Mouse (Mus musculus): ENCODE measurements around the gene Phactr1. TPM values are rescaled to one million over a fixed set of nuclear protein-coding genes. Genes with fewer than 3 reads are reported as not detected.

Gene Phactr1
- polyA plus RNA-seq, 2 experiments = 3.6 to 6.7 TPM

- Histone ChIP-seq H3K27me3 (ENCODE audit: control insufficient read depth, insufficient read depth, low read length) (no peaks in the 10 kb centered on the region), H3K4me2 (replicated peaks; ENCODE audit: low read depth, low read length, severe bottlenecking) (no peak overlapping the region), H3K36me3 (ENCODE audit: control insufficient read depth, insufficient read depth, low read length) (no peaks in the 10 kb centered on the region), H3K4me3 (replicated peaks; ENCODE audit: low read length) (no peak overlapping the region), H3K9ac (ENCODE audit: low read depth, low read length, severe bottlenecking) (no peak overlapping the region), H3K27ac (replicated peaks; ENCODE audit: low read depth, low read length) (no peak overlapping the region), H3K9me3 (ENCODE audit: control insufficient read depth, low read length) (no peaks in the 10 kb centered on the region), H3K4me1 (ENCODE audit: control insufficient read depth, insufficient read depth, low read length) (no peaks in the 10 kb centered on the region)
- DNase-seq (ENCODE audit: low spot score) (peak; percentile 25), ATAC-seq (ENCODE audit: low FRiP score, low read depth) (no peak)
- no peak for TF ChIP-seq POLR2A (IDR thresholded peaks at IDR 0.05; ENCODE audit: borderline replicate concordance, extremely low read depth, insufficient read depth, insufficient read length)
- 55% methylated on average over 8 of the region's 8 CpGs for WGBS
Measured at GRCm38 (mm10) chr13:42826602-42827001, 146.2 kb downstream of the Phactr1 start.

GRCm38 (mm10) chr13:42828978-42829377 is 148.6 kb downstream of the Phactr1 start:
- no peaks in the 10 kb centered on the region for H3K9me3 ChIP-seq (ENCODE audit: control insufficient read depth, low read length)
- H3K4me2 ChIP-seq (replicated peaks; ENCODE audit: low read depth, low read length, severe bottlenecking) = no peak overlapping the region
- DNase-seq (ENCODE audit: low spot score) = no peak
- no peaks in the 10 kb centered on the region for H3K36me3 ChIP-seq (ENCODE audit: control insufficient read depth, insufficient read depth, low read length)
- ATAC-seq (ENCODE audit: low FRiP score, low read depth) = no peak
- 53% methylated on average over 9 of the region's 9 CpGs for WGBS
- H3K4me3 ChIP-seq (replicated peaks; ENCODE audit: low read length) = no peak overlapping the region
- H3K27me3 ChIP-seq (ENCODE audit: control insufficient read depth, insufficient read depth, low read length) = no peaks in the 10 kb centered on the region
- H3K4me1 ChIP-seq (ENCODE audit: control insufficient read depth, insufficient read depth, low read length) = no peaks in the 10 kb centered on the region
- H3K9ac ChIP-seq (ENCODE audit: low read depth, low read length, severe bottlenecking) = no peak overlapping the region
- no peak overlapping the region for H3K27ac ChIP-seq (replicated peaks; ENCODE audit: low read depth, low read length)
- TF ChIP-seq POLR2A (IDR thresholded peaks at IDR 0.05; ENCODE audit: borderline replicate concordance, extremely low read depth, insufficient read depth, insufficient read length) = no peak

GRCm38 (mm10) chr13:42835441-42835840 is 155.0 kb downstream of the Phactr1 start:
- no peak overlapping the region for H3K27ac ChIP-seq (replicated peaks; ENCODE audit: low read depth, low read length)
- no peaks in the 10 kb centered on the region for H3K27me3 ChIP-seq (ENCODE audit: control insufficient read depth, insufficient read depth, low read length)
- DNase-seq (ENCODE audit: low spot score) (peak; percentile 60), ATAC-seq (ENCODE audit: low FRiP score, low read depth) (no peak)
- no peak overlapping the region for H3K9ac ChIP-seq (ENCODE audit: low read depth, low read length, severe bottlenecking)
- H3K4me3 ChIP-seq (replicated peaks; ENCODE audit: low read length) = no peak overlapping the region
- no peaks in the 10 kb centered on the region for H3K4me1 ChIP-seq (ENCODE audit: control insufficient read depth, insufficient read depth, low read length)
- no peaks in the 10 kb centered on the region for H3K36me3 ChIP-seq (ENCODE audit: control insufficient read depth, insufficient read depth, low read length)
- no peaks in the 10 kb centered on the region for H3K9me3 ChIP-seq (ENCODE audit: control insufficient read depth, low read length)
- TF ChIP-seq POLR2A (IDR thresholded peaks at IDR 0.05; ENCODE audit: borderline replicate concordance, extremely low read depth, insufficient read depth, insufficient read length) = no peak
- 34% methylated on average over 2 of the region's 2 CpGs for WGBS
- H3K4me2 ChIP-seq (replicated peaks; ENCODE audit: low read depth, low read length, severe bottlenecking) = no peak overlapping the region

GRCm38 (mm10) chr13:42839358-42839757 is 158.9 kb downstream of the Phactr1 start:
- ATAC-seq (ENCODE audit: low FRiP score, low read depth) = no peak
- Histone ChIP-seq H3K27me3 (ENCODE audit: control insufficient read depth, insufficient read depth, low read length) (no peaks in the 10 kb centered on the region), H3K36me3 (ENCODE audit: control insufficient read depth, insufficient read depth, low read length) (no peaks in the 10 kb centered on the region), H3K9ac (ENCODE audit: low read depth, low read length, severe bottlenecking) (no peak overlapping the region), H3K4me2 (replicated peaks; ENCODE audit: low read depth, low read length, severe bottlenecking) (no peak overlapping the region), H3K4me3 (replicated peaks; ENCODE audit: low read length) (no peak overlapping the region), H3K27ac (replicated peaks; ENCODE audit: low read depth, low read length) (no peak overlapping the region), H3K9me3 (ENCODE audit: control insufficient read depth, low read length) (no peaks in the 10 kb centered on the region), H3K4me1 (ENCODE audit: control insufficient read depth, insufficient read depth, low read length) (no peaks in the 10 kb centered on the region)
- WGBS = 75% methylated on average over 2 of the region's 2 CpGs
- TF ChIP-seq POLR2A (IDR thresholded peaks at IDR 0.05; ENCODE audit: borderline replicate concordance, extremely low read depth, insufficient read depth, insufficient read length) = no peak
- DNase-seq (ENCODE audit: low spot score) = no peak

GRCm38 (mm10) chr13:42852086-42852485 is 171.7 kb downstream of the Phactr1 start:
- no peaks in the 10 kb centered on the region for H3K4me1 ChIP-seq (ENCODE audit: control insufficient read depth, insufficient read depth, low read length)
- no peak overlapping the region for H3K9ac ChIP-seq (ENCODE audit: low read depth, low read length, severe bottlenecking)
- DNase-seq (ENCODE audit: low spot score) (no peak), ATAC-seq (ENCODE audit: low FRiP score, low read depth) (no peak)
- H3K4me2 ChIP-seq (replicated peaks; ENCODE audit: low read depth, low read length, severe bottlenecking) = no peak overlapping the region
- no peak overlapping the region for H3K4me3 ChIP-seq (replicated peaks; ENCODE audit: low read length)
- 63% methylated on average over 10 of the region's 10 CpGs for WGBS
- TF ChIP-seq POLR2A (IDR thresholded peaks at IDR 0.05; ENCODE audit: borderline replicate concordance, extremely low read depth, insufficient read depth, insufficient read length) = no peak
- H3K36me3 ChIP-seq (ENCODE audit: control insufficient read depth, insufficient read depth, low read length) = no peaks in the 10 kb centered on the region
- H3K27ac ChIP-seq (replicated peaks; ENCODE audit: low read depth, low read length) = no peak overlapping the region
- no peaks in the 10 kb centered on the region for H3K27me3 ChIP-seq (ENCODE audit: control insufficient read depth, insufficient read depth, low read length)
- no peaks in the 10 kb centered on the region for H3K9me3 ChIP-seq (ENCODE audit: control insufficient read depth, low read length)
